Mouse (Mus musculus) spleen, adult 12 weeks (tissue): Measurements from ENCODE around the gene Cars2.
A peak's percentile ranks its signal among the peaks of the same experiment; 100 is the strongest.
"Not testable (repeated sequence)": the region's sequence is repeated elsewhere in the genome, so short reads cannot be mapped to it uniquely, and the experiment has no call there.

Experiments
- DNase-seq: peaks from one replicate; pipeline ENCODE4 v3.0.0; 2022; ENCODE audit warnings: low spot score

The Cars2 gene

GRCm38 (mm10) chr8:11556691-11557423 is 6.3 kb upstream of the Cars2 start:
- DNase-seq, result peak; percentile 35

GRCm38 (mm10) chr8:11555720-11556591 is 5.4 kb upstream of the Cars2 start:
- DNase-seq, result peak; percentile 94

GRCm38 (mm10) chr8:11554799-11555719 is 4.5 kb upstream of the Cars2 start, which contains the start of gene Ing1:
Ing1 (plus strand) TSS chr8:11555571.
- peak; percentile 95 for DNase-seq

- no peak for DNase-seq
Observed at GRCm38 (mm10) chr8:11552390-11552789, 1.8 kb upstream of the Cars2 start.

GRCm38 (mm10) chr8:11551497-11551896 is 914 bp upstream of the Cars2 start:
- DNase-seq, result not testable (repeated sequence)

- DNase-seq, result peak; percentile 58
Observed at GRCm38 (mm10) chr8:11549706-11550105, 877 bp downstream of the Cars2 start.

- no peak for DNase-seq
Observed at GRCm38 (mm10) chr8:11547063-11547462, 3.5 kb downstream of the Cars2 start.

GRCm38 (mm10) chr8:11544386-11544785 is 6.2 kb downstream of the Cars2 start:
- peak; percentile 51 for DNase-seq

- DNase-seq, result no peak
Observed at GRCm38 (mm10) chr8:11542866-11543265, 7.7 kb downstream of the Cars2 start.

- no peak for DNase-seq
Observed at GRCm38 (mm10) chr8:11542031-11542430, 8.6 kb downstream of the Cars2 start.

GRCm38 (mm10) chr8:11540182-11540581 is 10.4 kb downstream of the Cars2 start:
- DNase-seq, result no peak

- DNase-seq, result no peak
Observed at GRCm38 (mm10) chr8:11539049-11539448, 11.5 kb downstream of the Cars2 start.

- no peak for DNase-seq
Observed at GRCm38 (mm10) chr8:11534494-11534893, 16.1 kb downstream of the Cars2 start.

- no peak for DNase-seq
Observed at GRCm38 (mm10) chr8:11530849-11531248, 19.7 kb downstream of the Cars2 start.

- DNase-seq, result no peak
Observed at GRCm38 (mm10) chr8:11530155-11530770, 20.3 kb downstream of the Cars2 start.

GRCm38 (mm10) chr8:11523331-11523730 is 27.3 kb downstream of the Cars2 start:
- DNase-seq, result no peak

GRCm38 (mm10) chr8:11518676-11519075 is 31.9 kb downstream of the Cars2 start:
- no peak for DNase-seq

GRCm38 (mm10) chr8:11518056-11518396 is 32.6 kb downstream of the Cars2 start:
- DNase-seq, result no peak

GRCm38 (mm10) chr8:11517366-11518055 is 33.1 kb downstream of the Cars2 start:
- no peak for DNase-seq

GRCm38 (mm10) chr8:11516292-11516691 is 34.3 kb downstream of the Cars2 start:
- no peak for DNase-seq

- DNase-seq, result no peak
Observed at GRCm38 (mm10) chr8:11513247-11513646, 37.3 kb downstream of the Cars2 start.
